Mouse (Mus musculus) thymus, adult 18-20 months (tissue): Measurements from ENCODE around the gene Cx3cl1.

Experiments
- DNase-seq, 2 experiments: peaks; one replicate each; pipeline ENCODE4 v3.0.0; 2022; ENCODE audit warnings: mixed read lengths in 2 of 2

Gene Cx3cl1

DNA sequence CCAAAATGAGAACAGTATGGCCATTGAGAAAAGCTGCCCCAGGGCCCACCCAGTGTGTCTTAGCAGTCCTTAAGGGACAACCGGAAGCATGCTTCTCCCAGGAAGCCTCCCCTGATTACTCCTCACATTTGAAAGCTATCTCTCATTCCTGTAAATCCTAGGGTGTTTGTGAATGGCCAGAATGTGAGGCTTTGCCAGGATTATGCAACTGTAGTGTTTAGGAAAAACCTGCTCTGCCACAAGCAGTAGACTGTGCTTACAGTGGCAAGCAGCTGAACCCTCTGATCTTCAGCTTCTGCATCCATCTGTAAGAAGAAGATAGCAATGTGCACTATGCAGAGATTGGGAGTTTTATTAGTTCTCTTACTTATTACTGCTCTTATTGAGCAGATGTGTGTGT is 2.8 kb downstream of the Cx3cl1 start:
- no peak for DNase-seq

- no peak for DNase-seq
Observed at GRCm38 (mm10) chr8:94776346-94776745, 4.5 kb downstream of the Cx3cl1 start.

- DNase-seq: no peak
Observed at GRCm38 (mm10) chr8:94778036-94778435, 6.2 kb downstream of the Cx3cl1 start.

DNA sequence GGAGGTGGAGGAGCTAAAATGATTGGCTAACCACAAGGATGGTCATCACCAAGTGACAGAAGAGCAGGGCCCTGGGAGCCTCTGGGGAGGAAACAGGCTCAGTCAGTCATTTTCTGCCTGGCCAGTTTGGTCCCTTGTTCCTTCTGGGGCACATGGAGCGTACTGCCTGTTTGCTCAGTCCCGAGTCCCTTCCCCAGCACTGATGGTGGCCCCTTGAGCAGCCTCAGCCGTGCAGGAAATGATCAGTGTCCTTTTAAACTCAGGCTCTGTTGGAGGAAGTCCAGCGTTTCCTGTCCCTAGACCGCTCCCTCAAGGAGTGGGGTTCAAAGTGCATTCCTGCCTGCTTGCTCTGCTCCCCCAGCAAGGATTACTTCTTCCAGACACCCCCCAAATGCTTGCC is 6.7 kb downstream of the Cx3cl1 start:
- no peak for DNase-seq

- DNase-seq: no peak
Observed at GRCm38 (mm10) chr8:94778895-94779533, 7.2 kb downstream of the Cx3cl1 start.

- DNase-seq: no peak
Observed at GRCm38 (mm10) chr8:94779534-94780294, 7.9 kb downstream of the Cx3cl1 start.

DNA sequence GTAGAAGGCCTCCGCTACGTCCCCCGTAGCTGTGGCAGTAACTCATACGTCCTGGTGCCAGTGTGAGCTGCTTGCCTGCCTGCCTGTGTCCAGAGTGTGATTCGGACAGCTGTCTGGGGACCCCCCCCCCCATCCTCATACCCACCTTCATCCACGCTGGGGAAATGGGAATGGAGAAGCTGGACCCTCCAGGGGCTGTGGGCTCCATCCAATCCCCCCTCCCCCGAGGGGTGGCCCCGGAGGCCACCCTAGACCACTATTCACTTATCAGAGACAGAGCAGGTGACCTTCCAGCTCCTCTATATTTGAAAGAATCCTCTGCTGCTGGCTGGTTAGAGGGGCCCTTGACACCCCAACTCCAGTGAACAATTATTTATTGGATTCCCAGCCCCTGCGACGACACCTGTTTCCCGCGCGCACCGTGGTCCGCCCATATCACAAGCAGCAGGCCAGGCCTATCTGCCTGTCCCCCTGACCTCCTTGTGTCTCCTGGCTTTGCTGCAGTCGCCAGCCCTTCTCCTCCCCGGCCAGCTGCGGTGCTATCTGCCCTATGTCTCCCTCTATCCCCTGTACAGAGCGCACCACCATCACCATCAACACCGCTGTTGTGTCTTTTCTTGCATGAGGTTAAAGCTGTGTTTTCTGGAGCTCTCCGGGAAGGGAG is 8.8 kb downstream of the Cx3cl1 start:
- DNase-seq: no peak

- DNase-seq: no peak
Observed at GRCm38 (mm10) chr8:94781155-94781837, 9.5 kb downstream of the Cx3cl1 start.

DNA sequence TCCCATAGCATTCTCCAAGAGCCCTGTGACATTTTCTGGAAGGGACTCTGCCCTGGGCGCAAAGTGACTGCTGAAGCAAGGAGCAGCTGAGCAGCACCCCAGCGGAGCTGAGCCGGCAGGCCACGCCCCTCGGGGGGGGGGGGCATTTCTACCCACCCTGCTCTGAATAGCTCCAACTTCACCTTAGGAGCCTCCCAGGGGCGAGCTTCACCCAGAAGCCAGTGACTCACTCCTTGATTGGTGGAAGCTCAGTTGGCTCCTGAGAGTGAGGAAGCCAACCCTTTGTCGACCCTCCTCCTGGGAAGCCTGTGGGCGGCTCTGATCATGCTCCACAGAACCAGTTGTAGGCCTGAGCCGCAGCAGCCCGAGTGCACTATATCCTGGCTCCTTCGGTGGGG is 10.0 kb downstream of the Cx3cl1 start:
- DNase-seq: no peak

DNA sequence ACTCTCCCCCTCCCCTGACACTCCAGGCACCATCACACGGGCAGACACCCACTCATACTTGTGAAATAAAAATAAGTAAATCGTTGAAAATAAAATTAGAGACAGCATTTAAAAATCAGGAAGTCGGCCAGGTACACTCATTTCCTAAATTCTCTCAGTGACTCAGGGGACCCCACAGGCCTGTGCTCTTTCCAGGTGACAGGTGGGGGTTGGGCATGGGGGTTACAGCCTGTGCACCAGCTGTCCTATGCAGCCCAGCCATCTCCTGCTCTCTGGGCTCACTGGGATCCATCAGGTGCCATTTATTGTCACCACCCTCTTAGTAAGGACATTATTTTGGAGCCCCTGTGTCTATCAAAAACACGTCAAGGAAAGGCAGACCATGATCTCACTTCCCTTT is 12.1 kb downstream of the Cx3cl1 start:
- no peak for DNase-seq

GRCm38 (mm10) chr8:94785247-94785985 is 13.6 kb downstream of the Cx3cl1 start:
- peak; percentile 16 to 24 for DNase-seq

GRCm38 (mm10) chr8:94785995-94786595 is 14.3 kb downstream of the Cx3cl1 start:
- no peak for DNase-seq

DNA sequence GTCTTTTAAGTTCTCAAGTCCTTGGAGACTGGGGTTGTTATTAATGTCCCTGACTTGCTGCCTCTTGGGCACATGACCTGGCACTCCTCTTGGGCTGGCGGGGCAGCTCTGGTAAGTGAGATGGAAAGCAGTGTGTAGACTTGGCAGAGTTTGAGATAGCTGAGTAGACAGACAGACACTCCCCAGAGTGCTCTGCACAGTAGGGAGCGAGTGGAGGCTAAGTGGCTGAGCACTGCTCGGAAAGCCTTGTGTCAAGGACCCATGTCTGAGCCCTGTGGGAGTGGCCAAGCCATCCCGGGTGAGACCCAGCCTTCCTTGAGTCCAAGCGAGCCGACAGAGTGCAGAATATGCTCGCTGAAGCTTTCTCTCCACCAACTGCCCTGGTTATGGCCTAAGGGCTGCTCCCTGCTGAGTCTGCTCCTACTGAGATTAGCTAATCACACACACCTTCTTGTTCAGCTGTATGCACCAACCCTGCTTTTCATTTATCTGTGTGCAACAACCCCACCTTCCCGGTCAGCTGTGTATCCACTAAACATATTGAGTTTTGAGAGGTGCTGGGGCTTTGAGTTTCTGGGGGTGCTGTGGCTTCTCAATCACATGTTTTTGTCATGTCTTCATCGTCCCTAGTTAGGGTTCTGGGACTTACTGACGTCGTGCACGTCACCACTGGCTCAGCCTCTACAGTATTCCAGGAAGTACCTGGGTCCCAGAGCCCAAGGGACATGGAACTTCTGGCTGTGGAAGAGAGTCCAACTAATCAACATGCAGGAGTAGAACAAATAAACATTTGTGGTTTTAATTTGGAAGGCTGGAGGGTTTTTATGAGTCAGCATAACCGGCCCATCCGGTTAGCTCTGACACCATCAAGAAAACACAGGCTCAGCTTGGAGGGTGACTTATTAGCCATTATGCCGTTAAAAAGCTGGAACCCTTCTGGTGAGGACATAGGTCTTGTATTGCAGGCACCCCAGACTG is 16.0 kb downstream of the Cx3cl1 start:
- no peak for DNase-seq

- DNase-seq: no peak
Observed at GRCm38 (mm10) chr8:94789256-94789955, 17.6 kb downstream of the Cx3cl1 start.

DNA sequence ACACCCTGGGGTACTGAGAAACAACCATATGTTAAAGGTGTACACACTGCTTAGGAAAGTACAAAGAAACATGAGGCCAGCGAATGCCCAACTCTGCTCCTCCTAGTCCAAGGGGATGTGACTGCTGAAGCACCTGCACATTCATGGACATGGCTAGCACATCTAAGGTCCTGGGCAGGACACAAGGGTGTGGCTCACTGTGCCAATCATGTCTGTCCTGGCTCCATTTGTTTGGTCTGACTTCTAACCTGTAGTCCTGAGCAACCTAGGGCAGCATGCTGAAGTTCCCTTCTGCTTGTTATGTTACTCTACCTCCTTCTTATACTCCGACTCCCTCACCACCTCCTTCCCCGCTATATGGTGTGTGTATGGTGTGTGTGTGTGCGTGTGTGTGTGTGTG is 22.6 kb downstream of the Cx3cl1 start:
- no peak for DNase-seq

GRCm38 (mm10) chr8:94794782-94795181 is 23.0 kb downstream of the Cx3cl1 start:
- no peak for DNase-seq

DNA sequence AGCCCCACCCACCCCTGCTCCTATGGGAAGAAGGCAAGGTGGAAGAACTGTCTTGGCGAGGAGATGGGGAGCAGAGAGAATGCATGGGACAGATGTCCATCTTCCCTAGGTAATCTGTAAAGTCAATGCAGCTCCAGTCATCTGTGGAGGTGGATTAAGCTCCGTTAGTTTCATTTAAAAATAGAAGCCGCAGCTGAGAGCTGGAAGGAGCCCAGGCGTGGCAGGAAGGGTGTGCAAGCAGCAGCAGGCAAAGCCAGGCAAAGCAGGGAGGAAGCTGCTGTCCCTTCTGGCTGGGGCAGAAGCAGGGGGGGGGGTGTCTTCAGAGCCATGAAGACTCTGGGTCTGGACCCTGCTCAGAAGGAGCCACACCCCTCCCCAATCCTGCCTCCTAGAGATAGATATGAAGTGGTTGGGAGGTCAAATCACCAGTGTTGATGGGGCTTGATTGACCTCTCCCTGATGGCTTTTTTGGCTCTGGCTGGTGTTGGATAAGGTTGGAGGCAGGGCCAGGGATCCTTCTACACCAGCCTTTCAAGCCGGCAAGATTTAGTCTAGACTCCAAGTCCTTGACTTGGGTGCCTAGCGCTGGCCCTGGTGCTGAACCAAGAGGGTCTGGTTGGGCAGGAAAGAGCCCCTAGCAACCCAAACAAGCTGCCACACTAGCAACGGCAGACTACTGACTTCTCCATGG is 28.6 kb downstream of the Cx3cl1 start:
- no peak for DNase-seq

DNA sequence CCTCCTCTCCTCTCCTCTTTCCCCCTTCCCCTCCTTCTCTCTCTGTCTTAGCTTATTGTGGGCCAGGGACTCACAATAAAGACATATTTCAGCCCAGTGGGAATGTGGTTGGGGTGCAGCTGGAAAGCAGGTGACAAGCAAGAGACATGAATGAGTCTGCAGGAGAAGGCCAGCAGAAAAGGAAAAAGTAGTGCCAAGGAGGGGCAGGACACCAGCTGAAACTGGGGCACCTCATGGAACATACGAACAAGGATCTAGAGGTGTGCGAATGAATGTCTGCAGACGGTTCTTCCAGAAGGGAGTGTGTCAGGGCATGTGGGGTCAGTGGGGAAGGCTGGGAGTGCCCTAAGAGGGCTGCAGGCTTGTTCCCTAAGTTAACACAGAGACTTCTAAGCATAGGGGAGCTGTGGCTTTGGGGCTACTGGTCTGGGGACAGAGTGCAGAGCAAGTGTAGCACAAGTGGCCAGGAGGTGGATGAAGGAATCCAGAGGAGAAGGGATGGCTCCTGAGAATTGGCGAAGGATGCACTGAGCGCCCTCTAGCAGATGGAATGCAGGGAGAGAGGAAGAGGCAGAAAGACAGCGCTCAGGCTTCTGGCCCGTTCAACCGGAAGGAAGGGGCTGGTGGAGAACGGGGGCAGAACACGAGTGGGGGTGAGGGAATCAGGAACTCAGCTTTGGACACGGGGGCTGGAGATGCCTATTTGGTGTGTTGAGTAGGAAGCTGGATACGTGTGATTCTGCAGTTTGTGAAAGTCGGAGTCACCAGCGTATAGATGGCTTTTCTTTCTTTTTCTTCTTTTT is 29.7 kb downstream of the Cx3cl1 start:
- DNase-seq: no peak

- DNase-seq: no peak
Observed at GRCm38 (mm10) chr8:94802375-94802774, 30.6 kb downstream of the Cx3cl1 start.
